Mouse (Mus musculus) erythroblast, adult 5-6 weeks (primary cell): ENCODE measurements around the gene Tor4a. TPM values are rescaled to one million over a fixed set of nuclear protein-coding genes. Genes with fewer than 3 reads are reported as not detected.
A peak's percentile ranks its signal among the peaks of the same experiment; 100 is the strongest.

Experiments used
- ATAC-seq: replicated peaks from 2 replicates; pipeline ENCODE4 v1.8.0; 2016; ENCODE audit warnings: moderate number of reproducible peaks, mild to moderate bottlenecking, moderate TSS enrichment, inconsistent platforms; ENCODE audit not compliant: poor library complexity, low FRiP score, severe bottlenecking
- total RNA-seq, 2 experiments: library from RNA; stranded (forward) in 1 of 2; stranded (reverse) in 1 of 2; fragments of 150-400 nt in 1 of 2; fragments of 200-764, 138-1000 nt in 1 of 2; gene quantifications; 2 replicates each; pipeline versions ENCODE4 v1.2.3 to v1.2.4; 2015 to 2017; ENCODE audit warnings: low replicate concordance in 2 of 2

Tor4a gene
- 3.1 and 5.0 TPM in 2 replicates for total RNA-seq (2015; ENCODE audit: low replicate concordance)
- total RNA-seq (2017; ENCODE audit: low replicate concordance), result 6.7 and 7.4 TPM in 2 replicates

GRCm38 (mm10) chr2:25196172-25196954, at the start of gene Tor4a:
Gene Tor4a, minus strand, starts transcription at chr2:25196886.
- peak; percentile 47; the same call in 1 of the 2 replicates for ATAC-seq

DNA sequence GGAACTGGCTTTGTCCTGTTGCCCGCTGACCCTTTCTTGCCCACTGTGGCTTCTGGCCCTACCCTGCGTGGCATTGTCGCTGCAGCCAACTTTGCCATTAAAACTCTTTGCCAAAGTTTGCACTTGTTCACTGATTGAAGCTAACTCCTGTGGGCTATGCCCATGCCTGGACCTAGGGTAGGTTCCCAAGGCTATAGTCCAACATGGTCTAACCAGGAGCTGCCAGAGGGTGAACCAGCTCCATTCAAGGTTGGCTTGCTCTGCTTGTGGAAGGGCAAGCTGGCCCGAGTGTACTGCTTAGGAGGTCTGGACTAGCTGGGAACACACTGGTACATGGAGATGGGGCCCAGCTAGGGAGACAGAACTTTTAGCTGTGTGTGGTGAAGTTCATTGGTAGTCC, 47.5 kb upstream of the Tor4a start:
- ATAC-seq, result no peak

- ATAC-seq, result no peak
These were observed 46.7 kb upstream of the Tor4a start for GRCm38 (mm10) chr2:25243342-25243741.

- ATAC-seq, result no peak
These were observed 45.4 kb upstream of the Tor4a start, which contains the start of the genes Rnf208 and Cysrt1 for GRCm38 (mm10) chr2:25242101-25242506. Gene Rnf208, plus strand, starts transcription at chr2:25242255. Gene Cysrt1, minus strand, starts transcription at chr2:25242452.

DNA sequence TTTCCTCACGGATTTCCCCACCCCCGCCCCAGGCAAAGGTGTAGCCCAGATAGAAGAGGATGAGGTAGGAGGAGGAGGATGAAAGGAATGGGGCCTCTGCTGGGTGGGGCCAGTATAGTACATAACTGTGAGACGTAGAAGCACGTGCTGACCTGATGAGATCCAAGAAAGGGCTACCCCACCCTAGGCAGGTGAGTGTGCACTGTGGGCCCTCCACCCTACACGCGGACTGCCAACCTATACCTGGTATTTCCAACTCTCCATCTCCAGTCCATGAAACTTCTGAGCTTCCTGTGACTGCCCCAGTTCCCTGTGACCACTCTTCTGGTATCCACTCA, 44.7 kb upstream of the Tor4a start:
- ATAC-seq, result no peak

DNA sequence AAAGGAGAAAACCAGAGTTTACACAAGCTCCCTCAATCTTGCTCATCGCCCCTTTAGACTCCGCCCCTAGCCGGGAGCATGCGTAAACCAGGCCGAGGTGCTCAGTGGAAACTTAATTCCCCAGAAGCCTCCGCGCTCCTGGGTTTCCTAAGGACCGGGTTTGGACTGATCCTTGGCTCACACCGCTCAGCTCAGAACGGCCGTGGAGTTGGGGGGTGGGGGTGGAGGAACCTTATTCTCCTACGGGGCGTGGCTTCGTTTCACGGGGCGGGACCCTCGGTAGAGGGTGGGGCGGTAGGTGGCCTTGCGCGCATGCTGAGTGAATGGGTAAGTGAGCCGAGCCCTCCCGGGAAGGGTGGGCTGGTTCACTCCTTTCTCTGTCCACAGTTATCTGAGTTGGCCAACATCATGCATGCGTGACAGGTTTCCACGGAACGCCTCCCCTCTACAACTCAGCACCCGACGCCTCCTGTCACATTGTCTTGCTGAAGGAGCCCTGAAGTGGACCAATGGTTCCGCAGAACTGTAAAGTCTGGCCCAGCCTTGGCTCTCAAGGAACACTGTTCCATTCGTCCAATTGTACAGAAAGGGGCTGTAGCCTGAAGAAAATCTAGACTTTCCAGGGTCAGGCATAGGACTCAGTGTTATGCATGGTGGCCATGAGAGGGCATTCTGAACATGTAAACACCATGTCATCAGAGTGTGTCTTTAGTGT, 44.2 kb upstream of the Tor4a start:
- ATAC-seq, result no peak

DNA sequence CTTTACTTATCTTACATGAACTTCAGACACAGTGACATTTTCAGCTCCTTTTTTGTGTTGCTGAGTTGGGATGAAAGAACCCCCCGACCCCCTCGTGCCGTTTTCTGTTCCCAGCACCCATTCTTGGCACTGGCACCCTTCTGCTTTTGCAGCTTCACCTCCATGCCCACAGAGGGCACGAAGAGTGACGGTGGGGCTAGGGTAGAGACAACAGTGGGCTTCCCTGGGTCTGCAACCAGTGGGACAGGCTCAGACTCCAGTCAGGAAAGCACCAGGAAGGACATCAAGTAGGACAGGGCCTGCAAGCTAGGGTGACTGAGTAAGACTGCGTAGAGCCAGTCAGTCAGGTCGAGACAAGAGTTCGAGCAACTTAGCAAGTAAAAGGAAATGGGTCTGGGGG, 43.6 kb upstream of the Tor4a start:
- ATAC-seq, result no peak

DNA sequence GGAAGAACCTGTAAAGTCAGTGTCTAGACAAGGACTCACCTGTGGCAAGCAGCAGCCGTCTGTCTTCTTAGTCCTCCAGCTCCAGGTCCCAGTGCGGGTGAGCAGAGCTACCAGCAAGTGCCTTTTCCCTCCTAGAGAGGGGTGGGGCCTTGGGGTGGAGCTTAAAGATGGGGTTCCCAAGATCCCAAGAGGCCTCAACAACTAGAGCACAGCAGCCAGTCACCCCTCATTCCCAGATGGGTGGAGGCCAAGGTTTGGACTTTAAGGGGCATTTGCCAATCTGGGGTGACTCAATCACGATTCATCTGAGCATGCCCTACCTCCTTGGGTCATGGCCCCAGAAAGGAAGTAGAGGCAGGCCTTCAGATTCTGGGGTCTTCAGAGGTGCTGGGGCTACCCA, 43.1 kb upstream of the Tor4a start:
- no peak for ATAC-seq

GRCm38 (mm10) chr2:25238106-25238505, 41.4 kb upstream of the Tor4a start:
- no peak for ATAC-seq

GRCm38 (mm10) chr2:25237522-25237921, 40.8 kb upstream of the Tor4a start:
- no peak for ATAC-seq

DNA sequence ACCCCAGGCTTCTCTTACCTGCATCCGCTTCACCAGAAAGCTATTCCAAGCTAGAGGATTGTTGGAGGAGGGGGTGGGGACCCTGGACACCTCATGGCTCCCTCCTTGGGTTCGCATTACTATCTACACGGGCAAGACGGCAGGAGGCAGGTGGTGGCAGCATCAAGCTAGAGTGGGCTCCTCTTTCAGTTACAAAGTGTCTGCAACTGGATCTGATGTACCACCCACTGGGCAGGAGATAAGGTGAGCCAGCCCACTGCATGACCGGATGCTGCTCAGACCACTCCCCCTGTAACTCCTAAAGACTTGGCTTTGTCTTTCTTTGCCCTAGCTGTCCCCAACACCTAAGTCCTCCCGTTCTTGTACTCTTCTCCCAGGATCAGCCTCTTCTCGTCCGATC, 39.9 kb upstream of the Tor4a start, which contains the start of gene Rnf224:
TSS of gene Rnf224 (minus strand) at position 174 of the 400 bp plus-strand sequence.
- no peak for ATAC-seq

DNA sequence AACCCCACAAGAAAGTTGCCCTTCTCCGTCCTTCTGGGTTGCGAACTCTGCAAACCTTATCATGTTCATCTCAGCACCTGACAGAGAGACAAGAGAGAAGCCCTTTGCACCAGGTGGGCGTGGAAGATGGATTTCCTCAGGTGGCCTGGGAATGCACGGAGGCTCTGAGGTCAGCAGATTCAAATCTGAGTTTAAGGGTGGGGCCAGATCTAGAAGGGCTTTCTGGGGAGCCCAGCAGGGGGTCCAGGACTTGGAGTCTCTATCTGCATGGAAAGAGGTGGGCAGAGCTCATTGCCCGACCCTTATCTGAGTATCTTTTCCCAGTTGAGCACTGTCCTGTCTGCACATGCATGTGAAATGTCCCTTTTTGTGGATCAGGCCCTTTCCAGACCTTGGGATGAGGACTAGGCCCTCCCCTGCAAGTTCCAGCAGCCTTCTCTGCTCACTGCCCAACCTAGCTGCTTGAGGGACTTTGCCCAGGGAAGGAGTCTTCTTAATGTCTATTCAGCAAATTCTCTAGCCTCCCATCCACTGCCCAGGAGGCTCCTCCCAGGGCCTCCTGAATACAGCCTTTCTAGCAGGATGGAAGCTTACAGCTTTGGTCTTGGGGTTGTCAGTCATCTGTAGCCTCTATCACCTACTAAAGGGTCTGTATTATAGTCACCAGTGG, 38.0 kb upstream of the Tor4a start:
- no peak for ATAC-seq

DNA sequence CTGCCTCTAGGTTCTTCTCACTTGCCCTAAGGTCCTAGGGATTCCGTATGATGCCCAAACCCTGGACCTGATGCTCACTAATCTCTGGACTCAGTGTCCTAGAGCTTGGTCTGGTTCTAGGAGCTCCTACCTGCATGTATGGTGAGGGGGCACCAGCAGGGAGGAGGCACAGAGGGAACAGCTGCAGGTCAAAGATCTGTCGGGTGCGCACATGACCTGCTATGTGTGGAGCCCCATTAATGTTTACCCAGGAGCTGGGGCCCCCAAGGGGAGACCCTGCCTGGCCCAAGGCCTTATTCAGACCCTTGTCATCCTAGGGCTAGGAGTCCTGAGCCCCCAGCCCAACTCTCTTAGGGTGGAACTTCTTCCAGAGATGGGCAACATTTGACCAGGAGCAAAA, 37.4 kb upstream of the Tor4a start, which contains the start of gene Slc34a3:
TSS of gene Slc34a3 (minus strand) at position 315 of the 400 bp plus-strand sequence.
- ATAC-seq, result no peak

GRCm38 (mm10) chr2:25233421-25233820, 36.7 kb upstream of the Tor4a start:
- ATAC-seq, result no peak

DNA sequence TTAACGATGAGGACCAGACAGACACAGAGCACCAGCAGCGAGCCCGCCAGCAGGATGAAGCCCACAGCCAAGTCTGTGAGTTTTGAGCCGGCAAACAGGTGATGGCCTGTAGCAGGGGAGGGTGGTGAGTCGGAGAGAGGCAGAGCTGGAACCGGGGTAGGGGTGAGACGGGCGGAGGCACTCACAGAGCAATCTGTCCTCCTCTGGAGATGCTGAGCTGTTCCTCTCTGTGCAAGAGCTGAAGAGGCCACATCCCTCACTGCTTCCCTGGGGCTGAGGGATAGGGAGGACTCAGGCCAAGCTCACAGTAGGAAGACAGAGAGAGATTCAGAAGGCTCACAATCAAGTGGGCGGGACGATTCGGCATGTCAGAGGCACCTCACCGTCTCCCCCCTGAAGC, 34.4 kb upstream of the Tor4a start:
- no peak for ATAC-seq

DNA sequence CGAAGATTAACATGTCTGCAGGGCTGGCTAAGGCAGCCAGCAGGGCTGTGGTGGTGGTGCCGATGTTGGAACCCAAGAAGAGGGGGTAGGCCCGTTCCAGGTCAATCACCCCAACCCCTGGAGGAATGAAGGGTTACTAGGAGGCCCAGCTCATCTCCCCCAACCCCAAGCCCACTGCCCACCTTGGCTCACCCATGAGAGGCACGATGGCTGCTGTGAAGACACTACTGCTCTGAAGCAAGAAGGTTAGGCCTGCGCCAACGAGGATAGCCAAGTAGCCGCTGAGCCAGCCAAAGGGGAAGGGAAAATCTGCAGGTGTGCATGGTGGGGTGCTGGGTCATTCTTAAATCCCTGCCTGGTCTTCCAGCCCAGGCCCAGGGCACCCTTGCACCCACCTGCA, 33.9 kb upstream of the Tor4a start:
- ATAC-seq, result no peak

- no peak for ATAC-seq
These were observed 32.9 kb upstream of the Tor4a start for GRCm38 (mm10) chr2:25229582-25229981.

DNA sequence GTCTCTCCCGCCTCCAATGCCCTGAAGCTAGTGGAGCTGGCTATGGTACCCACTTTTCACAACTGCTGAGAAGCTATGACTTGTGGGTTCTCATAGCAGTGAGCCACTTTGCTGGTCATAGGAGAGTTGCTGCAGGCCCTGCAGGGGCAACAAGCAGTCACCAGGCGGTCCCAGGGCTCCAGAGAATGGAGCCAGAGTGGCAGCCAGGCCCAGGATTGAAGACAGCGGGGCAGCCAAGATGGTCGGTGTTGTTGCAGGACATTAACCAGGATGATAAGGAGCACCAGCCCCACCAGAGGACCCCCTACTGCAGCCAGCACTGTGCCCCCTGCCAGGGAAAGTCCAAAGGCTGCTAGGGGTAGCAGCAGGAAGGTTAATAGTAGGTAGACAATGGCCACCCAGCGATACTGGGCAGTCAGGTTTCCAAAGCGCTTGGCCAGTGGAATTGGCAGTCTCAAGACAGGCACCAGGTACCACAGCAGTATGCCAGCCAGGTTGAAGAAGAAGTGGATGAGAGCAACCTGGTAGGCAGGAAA, 32.4 kb upstream of the Tor4a start:
- no peak for ATAC-seq

GRCm38 (mm10) chr2:25228431-25228889, 31.8 kb upstream of the Tor4a start:
- ATAC-seq, result peak; percentile 46

DNA sequence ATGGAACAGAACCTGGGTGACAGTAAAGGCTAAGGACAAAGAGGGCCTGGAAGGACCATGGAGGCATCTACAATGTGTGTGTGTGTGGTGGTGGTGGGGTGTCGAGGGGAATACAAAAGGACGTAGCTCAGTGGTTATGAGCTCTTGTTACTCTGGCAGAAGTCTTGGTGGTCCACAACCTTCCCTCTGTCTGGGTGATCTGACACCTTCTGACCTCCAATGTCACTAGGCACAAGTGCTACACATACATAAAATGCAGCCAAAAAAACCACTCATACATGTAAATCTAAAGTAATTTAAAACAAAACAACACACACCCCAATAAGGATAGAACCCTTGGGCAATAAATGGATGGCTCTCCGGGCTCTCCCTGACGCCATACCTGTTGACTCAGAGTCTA, 30.7 kb upstream of the Tor4a start:
- ATAC-seq, result no peak
